Mouse (Mus musculus): ENCODE results near the gene Nsun7. TPM values are rescaled to one million over a fixed set of nuclear protein-coding genes. Genes with fewer than 3 reads are reported as not detected.
"Not testable (repeated sequence)": the region's sequence is repeated elsewhere in the genome, so short reads cannot be mapped to it uniquely, and the experiment has no call there.

Gene Nsun7
- total RNA-seq (2021), result under 1 TPM in 1 of 2 experiments, not detected in 1; 0.18 TPM
- long read RNA-seq, experiment 1, result 0 reads
- long read RNA-seq, experiment 2, result 0 reads

GRCm38 (mm10) chr5:66259756-66260448, at the start of gene Nsun7:
Nsun7 (plus strand) TSS chr5:66259897.
- peak; percentile 44 for DNase-seq (ENCODE audit: low spot score)

GRCm38 (mm10) chr5:66214395-66214935, 45.2 kb upstream of the Nsun7 start:
- DNase-seq (ENCODE audit: low spot score), result no peak

- DNase-seq (ENCODE audit: low spot score), result no peak
Observed at GRCm38 (mm10) chr5:66215569-66216277, 44.0 kb upstream of the Nsun7 start.

GRCm38 (mm10) chr5:66219692-66220091, 40.0 kb upstream of the Nsun7 start:
- DNase-seq (ENCODE audit: low spot score), result peak; percentile 1

GRCm38 (mm10) chr5:66220620-66221019, 39.1 kb upstream of the Nsun7 start:
- no peak for DNase-seq (ENCODE audit: low spot score)

- peak; percentile 3 for DNase-seq (ENCODE audit: low spot score)
Observed at GRCm38 (mm10) chr5:66222916-66223315, 36.8 kb upstream of the Nsun7 start.

- no peak for DNase-seq (ENCODE audit: low spot score)
Observed at GRCm38 (mm10) chr5:66226526-66226925, 33.2 kb upstream of the Nsun7 start.

- DNase-seq (ENCODE audit: low spot score), result no peak
Observed at GRCm38 (mm10) chr5:66231660-66232269, 27.9 kb upstream of the Nsun7 start.

- no peak for DNase-seq (ENCODE audit: low spot score)
Observed at GRCm38 (mm10) chr5:66232456-66232855, 27.2 kb upstream of the Nsun7 start.

- DNase-seq (ENCODE audit: low spot score), result no peak
Observed at GRCm38 (mm10) chr5:66241894-66242293, 17.8 kb upstream of the Nsun7 start.

GRCm38 (mm10) chr5:66243467-66243866, 16.2 kb upstream of the Nsun7 start:
- DNase-seq (ENCODE audit: low spot score), result no peak

- DNase-seq (ENCODE audit: low spot score), result no peak
Observed at GRCm38 (mm10) chr5:66244043-66244660, 15.5 kb upstream of the Nsun7 start.

- no peak for DNase-seq (ENCODE audit: low spot score)
Observed at GRCm38 (mm10) chr5:66245958-66246497, 13.7 kb upstream of the Nsun7 start.

GRCm38 (mm10) chr5:66253219-66253618, 6.5 kb upstream of the Nsun7 start:
- no peak for DNase-seq (ENCODE audit: low spot score)

GRCm38 (mm10) chr5:66255044-66255443, 4.7 kb upstream of the Nsun7 start:
- DNase-seq (ENCODE audit: low spot score), result no peak

- DNase-seq (ENCODE audit: low spot score), result no peak
Observed at GRCm38 (mm10) chr5:66259000-66259399, 697 bp upstream of the Nsun7 start.

- not testable (repeated sequence) for DNase-seq (ENCODE audit: low spot score)
Observed at GRCm38 (mm10) chr5:66259431-66259755, 304 bp upstream of the Nsun7 start.

GRCm38 (mm10) chr5:66262475-66262874, 2.8 kb downstream of the Nsun7 start:
- DNase-seq (ENCODE audit: low spot score), result no peak

GRCm38 (mm10) chr5:66263398-66263797, 3.7 kb downstream of the Nsun7 start:
- peak; percentile 14 for DNase-seq (ENCODE audit: low spot score)

GRCm38 (mm10) chr5:66269616-66270015, 9.9 kb downstream of the Nsun7 start:
- peak; percentile 28 for DNase-seq (ENCODE audit: low spot score)

- DNase-seq (ENCODE audit: low spot score), result no peak
Observed at GRCm38 (mm10) chr5:66271141-66271540, 11.4 kb downstream of the Nsun7 start.

GRCm38 (mm10) chr5:66274417-66274816, 14.7 kb downstream of the Nsun7 start:
- DNase-seq (ENCODE audit: low spot score), result no peak

Data from gastrocnemius, adult 18-20 months (tissue).